Comparison of ENCODE assay signal across 8 mouse cellular contexts in genomic region chr11:53763496-53764140, GRCm38 (mm10). TPM values are rescaled to one million over a fixed set of nuclear protein-coding genes. Genes with fewer than 3 reads are reported as not detected.
DNase-seq lines count a peak whose midpoint lies in the region; ATAC-seq lines count a peak whose summit lies in the region.

No protein-coding gene starts in this region.

- peak overlapping the region; percentile 42 for H3K4me3 ChIP-seq in intestine, embryonic 16.5 days (ENCODE audit: low read length)

- no peaks in the 10 kb centered on the region for H3K36me3 ChIP-seq in intestine, embryonic 16.5 days (ENCODE audit: control insufficient read depth, insufficient read depth, low read length)

- WGBS in intestine, embryonic 16.5 days, result under 1% methylated on average over 31 of the region's 33 CpGs

- no peaks in the 10 kb centered on the region for H3K9me3 ChIP-seq in intestine, embryonic 16.5 days (ENCODE audit: control insufficient read depth, low read length)

- H3K9ac ChIP-seq in intestine, embryonic 16.5 days (ENCODE audit: low read depth, low read length), result peak overlapping the region; percentile 77

- ATAC-seq in intestine, embryonic 16.5 days, result peak; percentile 68

- H3K27me3 ChIP-seq in intestine, embryonic 16.5 days (replicated peaks; ENCODE audit: control insufficient read depth, insufficient read depth, low read length), result no peaks in the 10 kb centered on the region

- intact Hi-C loops in gastrocnemius, postnatal 36 days (cut with DNase I), result no loop called here
- intact Hi-C loops in left cerebral cortex, postnatal 25 days (cut with DNase I), result loop anchor here (5.0 kb wide), 1 partner anchor 79 kb away; no protein-coding TSS in a partner anchor

- H3K27ac ChIP-seq in intestine, embryonic 16.5 days (ENCODE audit: low read length), result peak overlapping the region; percentile 100

- peaks cover 58% of the 10 kb centered on the region for H3K4me1 ChIP-seq in intestine, embryonic 16.5 days (ENCODE audit: control insufficient read depth, insufficient read depth, low read length)

- H3K4me2 ChIP-seq in intestine, embryonic 16.5 days (ENCODE audit: low read depth, low read length), result peak overlapping the region; percentile 75

- DNase-seq in adrenal gland, adult 18-20 months (ENCODE audit: low spot score in 2 of 2), result peak; percentile 89 to 91
- peak; percentile 45 for DNase-seq in embryo, embryonic 11.5 days (ENCODE audit: low read depth, low spot score)
- DNase-seq in gastrocnemius, postnatal 36 days, result peak; percentile 90 to 91
- peak; percentile 70 for DNase-seq in left cerebral cortex, postnatal 25 days (ENCODE audit: low spot score in 2 of 2)
- peak; percentile 71 for DNase-seq in mesoderm, embryonic 11.5 days (ENCODE audit: low read depth, low spot score)
- DNase-seq in right cerebral cortex, postnatal 36 days (ENCODE audit: low spot score in 2 of 2), result peak; percentile 59 to 75
- peak; percentile 88 to 91 for DNase-seq in urinary bladder, postnatal 4 days (ENCODE audit: low spot score in 2 of 2)

RNA-seq across cellular contexts. Expression of gene Irf1, which starts 6.2 kb away (rescaled TPM):
- 10 to 100 TPM; 21.2 to 44.2 TPM for total RNA-seq in adrenal gland, adult 18-20 months (2021)
- total RNA-seq in gastrocnemius, postnatal 36 days (2021), result 1 to 10 TPM; 6.6 to 7.4 TPM
- 52.9 and 58.7 TPM in 2 replicates for polyA plus RNA-seq in intestine, embryonic 16.5 days (2015; fragmentation: Nextera tagmentation; extraction: Ambion mirVana)
- 1 to 10 TPM; 5.9 to 6.8 TPM for total RNA-seq in left cerebral cortex, postnatal 25 days (2021)

RNA-seq across cellular contexts. Expression of gene Gm17334, which starts 9.4 kb away (rescaled TPM):
- total RNA-seq in adrenal gland, adult 18-20 months (2021), result under 1 TPM in 1 of 2 experiments, not detected in 1; 0.80 TPM
- under 1 TPM in 1 of 2 experiments, not detected in 1; 0.31 TPM for total RNA-seq in gastrocnemius, postnatal 36 days (2021)
- polyA plus RNA-seq in intestine, embryonic 16.5 days (2015; fragmentation: Nextera tagmentation; extraction: Ambion mirVana), result 0.34 and 0.81 TPM in 2 replicates
- under 1 TPM in 1 of 2 experiments, not detected in 1; 0.96 TPM for total RNA-seq in left cerebral cortex, postnatal 25 days (2021)

RNA-seq across cellular contexts. Expression of gene Il5, which starts 43.0 kb away (rescaled TPM):
- total RNA-seq in adrenal gland, adult 18-20 months (2021), result not detected
- total RNA-seq in gastrocnemius, postnatal 36 days (2021), result not detected
- polyA plus RNA-seq in intestine, embryonic 16.5 days (2015; fragmentation: Nextera tagmentation; extraction: Ambion mirVana), result not detected in 2 replicates
- total RNA-seq in left cerebral cortex, postnatal 25 days (2021), result not detected

RNA-seq across cellular contexts. Expression of gene Rad50, which starts 56.5 kb away (rescaled TPM):
- total RNA-seq in adrenal gland, adult 18-20 months (2021), result 10 to 100 TPM in 1 of 2 experiments, 1 to 10 TPM in 1; 8.3 to 12.0 TPM
- total RNA-seq in gastrocnemius, postnatal 36 days (2021), result 1 to 10 TPM; 3.5 to 4.8 TPM
- 24.8 and 28.5 TPM in 2 replicates for polyA plus RNA-seq in intestine, embryonic 16.5 days (2015; fragmentation: Nextera tagmentation; extraction: Ambion mirVana)
- 1 to 10 TPM; 9.2 to 9.6 TPM for total RNA-seq in left cerebral cortex, postnatal 25 days (2021)

Comparison
In these comparisons a context has a peak if more than half of its experiments do, and no peak if none do; other contexts are left out.
1. Peak in every context shown above with its lines: DNase-seq, ATAC-seq, H3K4me3 ChIP-seq and H3K27ac ChIP-seq.